Mouse (Mus musculus) adrenal gland, postnatal 10 days (tissue): ENCODE data around the gene H2-M10.2. TPM values are rescaled to one million over a fixed set of nuclear protein-coding genes. Genes with fewer than 3 reads are reported as not detected.

ENCODE experiments used
- DNase-seq: peaks from one replicate; pipeline ENCODE4 v3.0.0; 2021; ENCODE audit warnings: mixed read lengths
- long read RNA-seq, 2 experiments: library from polyadenylated mRNA; stranded (forward); transcript quantifications; one replicate each; pipeline ENCODE4 v2.0.0; 2021
- total RNA-seq, 2 experiments: library from RNA; stranded (reverse); gene quantifications; 2 replicates each; pipeline ENCODE4 v1.2.3; 2021

Gene H2-M10.2
- total RNA-seq: not detected
- long read RNA-seq, experiment 1: 0 reads
- long read RNA-seq, experiment 2: 0 reads

DNA sequence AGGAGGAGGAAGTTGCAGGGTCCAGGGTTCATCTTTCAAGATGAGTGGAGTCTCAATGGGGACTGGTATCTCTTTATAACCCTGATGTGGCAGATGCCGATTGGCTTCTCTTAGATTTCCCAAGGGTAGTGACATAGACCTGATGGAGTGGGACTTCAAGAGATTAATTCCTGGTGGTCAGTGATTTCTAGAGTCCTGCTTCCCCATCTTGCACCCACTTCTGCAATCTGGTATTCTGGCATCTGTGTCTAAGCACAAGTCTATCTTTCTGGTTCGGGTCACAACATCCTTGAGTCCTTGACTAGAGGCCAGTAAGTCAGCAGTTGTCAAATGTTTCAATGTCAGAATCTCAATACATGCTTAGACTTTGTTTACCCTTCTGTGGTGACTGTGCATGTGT is at the start of gene H2-M10.2:
H2-M10.2 (minus strand) TSS at position 101 of the 400 bp plus-strand sequence.
- DNase-seq: no peak

DNA sequence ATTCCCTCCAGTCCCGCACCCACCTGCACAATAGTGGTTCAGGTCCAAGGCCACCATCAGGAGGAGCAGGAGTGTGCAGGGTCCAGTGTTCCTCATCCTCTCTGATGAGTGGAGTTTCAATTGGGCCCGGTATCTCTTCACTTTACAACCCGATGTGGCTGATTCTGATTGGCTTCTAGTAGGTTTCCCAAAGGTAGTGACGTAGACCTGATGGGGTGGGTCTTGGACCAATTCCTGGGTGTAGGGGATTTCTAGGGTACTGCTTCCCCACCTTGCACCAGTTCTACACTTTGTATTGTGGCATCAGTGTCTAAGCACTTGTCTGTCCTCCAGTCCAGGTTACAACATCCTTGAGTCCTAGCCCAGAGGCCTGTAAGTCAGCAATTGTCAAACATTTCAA is 39.8 kb upstream of the H2-M10.2 start, which contains the start of gene H2-M10.1:
H2-M10.1 (minus strand) TSS at position 101 of the 400 bp plus-strand sequence.
- DNase-seq: no peak

DNA sequence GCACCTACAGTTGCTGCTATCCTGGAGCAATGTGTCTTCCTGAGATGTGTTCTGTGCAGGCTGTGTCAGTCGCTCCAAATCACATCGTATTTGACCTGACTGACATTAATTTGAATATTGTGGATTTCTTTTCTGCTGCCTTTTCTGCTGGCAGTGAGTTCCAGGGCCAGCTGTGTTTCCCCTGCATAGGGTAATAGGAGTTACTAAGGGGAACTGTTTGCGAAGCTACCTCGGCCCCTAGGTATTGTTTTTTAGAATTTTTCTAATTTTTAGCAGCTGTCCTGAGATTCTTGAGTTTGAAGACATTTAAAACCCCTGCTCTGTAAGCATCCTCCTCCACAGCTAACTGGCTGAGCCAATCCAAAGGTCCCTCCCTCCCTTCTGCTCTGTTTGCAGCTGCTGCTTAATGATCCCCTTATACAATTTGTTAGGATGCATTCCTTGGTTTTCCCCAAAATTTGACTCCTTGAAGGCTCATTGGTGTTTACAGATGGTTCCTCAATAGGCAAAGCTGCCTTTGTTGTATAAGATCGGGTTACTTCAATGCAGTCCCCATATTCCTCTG is 29.5 kb upstream of the H2-M10.2 start:
- no peak for DNase-seq

DNA sequence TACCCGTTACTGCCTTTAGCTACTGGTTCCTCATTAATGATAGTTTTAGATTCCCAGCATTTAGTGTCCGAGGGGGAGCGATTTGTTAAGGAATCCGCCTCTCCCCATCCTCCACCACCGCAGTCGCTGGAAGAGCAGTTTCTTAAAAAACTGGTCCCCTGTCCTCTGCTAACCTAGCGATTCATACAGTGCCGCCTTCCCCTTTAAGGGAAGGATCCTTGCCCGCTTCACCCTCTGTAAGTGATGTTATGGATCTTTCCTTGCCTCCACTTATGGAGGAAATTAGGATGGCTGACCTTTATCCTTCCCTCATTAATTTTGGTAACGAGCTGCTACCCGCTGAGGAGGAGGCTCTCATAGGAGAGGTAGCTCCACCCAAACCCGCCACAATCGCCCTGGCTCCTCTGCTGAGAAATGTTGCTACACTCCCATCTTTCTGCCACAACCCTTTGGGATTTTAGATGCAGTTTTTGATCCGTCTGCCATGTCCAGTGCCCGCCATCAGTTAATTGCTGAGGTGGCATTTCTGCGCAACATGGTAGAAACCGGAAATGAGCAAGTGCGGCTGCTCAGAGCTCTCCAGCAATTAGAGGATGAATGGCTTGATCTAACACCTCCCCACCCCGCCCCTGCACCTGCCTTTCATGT is 28.9 kb upstream of the H2-M10.2 start:
- peak; percentile 51 for DNase-seq

DNA sequence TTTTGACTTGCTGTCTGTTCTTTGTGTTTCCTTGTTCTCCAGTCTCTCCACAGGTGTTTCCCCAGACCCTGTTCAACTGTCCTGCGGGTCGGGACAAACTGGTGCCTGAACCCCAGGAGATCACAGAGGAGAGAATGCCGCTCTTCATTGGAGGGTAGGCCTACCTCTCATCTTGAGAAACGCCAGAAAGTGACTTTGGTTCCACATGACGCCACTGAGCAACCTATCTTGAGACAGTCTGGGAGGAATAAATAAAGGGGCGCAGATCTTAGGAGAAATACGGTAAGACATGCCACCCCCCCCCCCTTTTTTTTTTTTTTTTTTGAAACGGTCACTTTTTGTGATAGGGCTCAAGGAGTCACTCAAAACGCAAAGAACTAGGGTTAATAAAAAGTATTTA is 28.2 kb upstream of the H2-M10.2 start:
- DNase-seq: no peak

DNA sequence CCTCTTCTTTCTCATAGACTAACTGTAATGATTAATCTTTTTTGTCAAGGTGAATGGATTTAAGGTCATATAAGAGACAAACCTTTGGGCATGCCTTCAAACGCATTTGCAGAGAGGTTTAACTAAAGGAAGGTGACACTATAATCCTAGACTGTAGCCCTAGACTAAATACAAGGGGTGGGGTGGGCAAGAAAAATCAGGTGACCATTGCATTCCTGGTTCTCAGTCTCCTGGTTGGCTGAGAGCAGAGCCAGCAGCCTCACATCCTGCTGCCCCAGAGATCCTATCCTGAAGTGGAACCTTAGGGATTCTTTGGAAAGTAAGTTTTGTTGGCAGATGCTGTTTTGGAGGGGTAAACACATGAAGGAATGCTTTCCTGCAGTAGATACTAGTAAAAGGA is 23.0 kb upstream of the H2-M10.2 start:
- DNase-seq: no peak

DNA sequence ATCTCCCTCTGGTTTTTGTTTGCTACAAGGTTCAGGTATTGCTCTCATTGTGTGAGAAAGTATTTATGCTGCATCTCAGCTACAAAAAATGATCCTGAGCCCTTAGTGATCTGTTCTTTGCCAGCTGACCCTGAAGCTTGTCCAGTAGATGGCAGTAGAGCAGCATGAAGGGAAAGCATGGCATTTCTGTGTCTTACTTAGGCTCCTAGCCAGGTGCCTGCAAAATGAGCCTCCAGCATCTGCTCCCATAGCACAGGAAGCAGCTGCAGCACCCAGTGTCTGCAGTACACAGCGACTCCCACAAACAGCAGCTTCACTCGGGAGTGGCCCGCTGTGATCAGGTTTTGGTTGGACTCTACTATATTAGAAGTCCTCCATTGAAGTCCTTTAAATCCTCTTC is 22.6 kb upstream of the H2-M10.2 start:
- peak; percentile 77 for DNase-seq

DNA sequence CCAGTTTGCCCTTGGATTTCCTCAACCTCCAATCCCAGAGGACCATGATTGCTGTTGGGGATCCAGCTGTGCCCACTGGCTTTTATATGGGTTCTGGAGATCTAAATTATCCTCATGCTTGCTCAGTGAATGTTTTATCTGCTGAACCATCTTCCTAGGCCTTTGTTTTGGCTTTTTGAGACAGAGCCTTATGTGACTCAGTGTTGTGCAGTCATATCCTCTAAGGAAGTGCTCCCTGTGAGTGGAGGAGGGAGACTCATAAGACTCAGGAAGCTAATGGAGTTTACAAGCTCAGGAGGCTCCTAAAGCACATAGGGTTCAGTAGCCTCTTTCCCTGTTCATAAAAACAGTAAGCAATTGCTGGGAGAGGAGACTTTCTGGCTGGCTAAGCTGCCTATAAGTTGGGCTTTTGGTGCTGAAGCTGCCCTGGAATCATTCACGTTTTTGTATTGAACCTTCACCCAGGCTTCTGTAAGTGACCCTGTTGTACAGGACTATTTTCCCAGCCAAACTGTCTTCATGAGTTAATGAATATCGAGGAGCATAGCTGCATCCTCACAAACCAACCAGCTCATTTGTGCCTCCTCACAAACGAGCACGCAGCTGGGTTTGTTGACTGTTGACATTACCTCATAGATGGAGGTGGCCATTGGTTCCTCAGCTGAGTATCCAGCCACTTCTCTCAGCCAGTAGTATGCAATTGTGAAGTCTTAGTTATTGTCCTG is 4.6 kb downstream of the H2-M10.2 start:
- no peak for DNase-seq

DNA sequence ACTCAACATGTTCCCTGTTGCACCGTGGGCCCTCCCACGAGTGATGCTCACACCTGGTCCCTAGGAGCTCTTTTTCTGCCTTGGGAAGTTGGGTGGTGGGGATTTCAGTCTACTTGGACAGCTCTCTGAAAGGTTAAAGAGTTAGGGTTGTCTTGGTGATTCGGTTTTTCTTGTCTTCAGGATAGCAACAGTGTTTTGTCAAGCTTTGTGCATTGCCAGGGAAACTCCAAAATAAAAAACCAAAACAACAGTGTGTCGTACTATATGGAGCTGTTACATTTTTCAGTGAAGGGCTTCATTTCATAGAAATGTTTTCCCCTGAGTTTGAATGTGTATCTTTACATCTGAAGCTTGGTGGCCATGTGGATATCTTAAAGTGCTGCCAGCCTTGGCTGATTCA is 11.5 kb downstream of the H2-M10.2 start:
- DNase-seq: no peak

DNA sequence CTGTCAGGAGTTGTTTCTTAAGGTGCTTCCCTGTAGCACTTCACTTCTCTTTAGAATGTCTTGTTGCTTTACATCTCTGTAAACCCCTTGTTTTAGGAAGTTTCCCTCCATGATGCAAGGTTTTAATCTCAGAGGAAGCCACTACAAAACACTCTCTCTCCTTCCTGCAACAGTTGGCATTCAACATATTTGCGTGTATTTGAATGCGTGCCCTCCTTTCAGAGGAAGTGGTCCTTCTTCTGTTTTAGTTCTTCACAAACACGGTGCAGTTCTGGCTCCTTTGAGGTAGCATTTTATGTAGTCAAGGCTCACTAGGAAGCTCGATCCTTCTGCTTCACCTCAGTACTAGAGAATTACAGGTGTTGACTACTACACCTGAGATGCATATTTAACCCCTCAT is 12.5 kb downstream of the H2-M10.2 start:
- DNase-seq: no peak

DNA sequence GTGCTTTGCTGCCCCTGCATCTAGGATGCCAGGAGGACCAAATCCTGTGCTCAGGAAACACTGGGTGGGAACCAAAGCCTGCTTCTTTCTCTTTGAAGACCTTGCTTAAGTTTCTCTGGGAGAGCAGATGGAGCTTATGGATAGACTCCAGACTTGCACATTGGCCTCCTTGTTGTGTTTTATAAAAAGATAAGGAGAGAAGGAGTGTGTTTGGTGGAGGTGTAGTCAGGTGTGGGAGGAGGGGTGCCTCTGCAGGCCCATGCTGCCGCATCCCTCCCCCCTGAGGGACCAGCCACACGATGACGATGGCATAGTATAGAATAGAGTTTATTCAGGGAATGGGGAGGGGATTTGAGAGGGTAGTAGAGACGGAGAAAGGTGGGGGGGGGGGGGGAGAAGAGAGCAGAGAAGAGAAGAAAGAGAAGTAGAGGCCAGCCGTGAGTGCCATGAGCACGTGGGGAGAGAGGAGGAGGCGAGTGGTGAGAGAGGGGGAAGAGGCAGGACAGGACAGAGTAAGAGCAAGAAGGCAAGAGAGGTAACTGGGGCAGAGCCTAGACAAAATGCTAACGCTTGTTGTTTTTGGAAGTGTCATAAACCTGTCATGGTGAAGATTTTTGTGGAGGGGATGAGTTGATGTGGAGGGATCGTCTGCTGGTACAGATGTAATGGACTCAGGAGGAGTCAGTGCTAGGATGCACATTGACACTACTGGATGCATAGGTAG is 13.5 kb downstream of the H2-M10.2 start:
- DNase-seq: no peak

DNA sequence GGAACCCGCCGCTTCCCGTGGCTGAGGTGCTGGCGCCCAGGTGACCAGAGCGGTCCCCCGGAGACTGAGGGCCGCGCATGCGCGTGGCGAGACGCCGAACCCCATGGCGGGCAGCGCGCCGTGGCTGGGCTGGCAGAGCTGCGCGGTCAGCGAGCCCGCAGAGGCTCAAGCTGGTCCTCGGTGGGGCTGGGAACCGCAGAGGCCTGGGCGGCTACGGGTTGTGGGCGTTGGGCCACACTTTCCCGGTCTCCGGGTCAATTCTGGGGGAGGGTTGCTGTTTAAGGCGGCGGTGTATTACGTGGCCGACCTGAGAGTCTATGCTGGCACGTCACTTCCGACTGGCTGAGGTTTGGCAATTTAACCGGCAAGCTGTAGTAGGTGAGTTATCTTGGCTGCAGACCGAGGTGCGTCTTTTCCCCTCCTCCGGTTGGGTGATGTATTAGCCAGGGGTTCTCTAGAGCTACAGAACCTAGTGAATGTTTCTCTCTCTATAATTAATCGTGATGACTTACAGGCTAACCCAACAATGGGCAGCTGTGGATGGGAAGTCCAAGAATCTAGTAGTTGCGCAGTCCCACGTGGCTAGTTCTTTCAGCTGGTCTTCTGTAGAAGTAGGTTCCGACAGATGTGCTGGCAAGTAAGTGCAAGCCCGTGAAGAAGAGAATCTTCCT is 14.6 kb downstream of the H2-M10.2 start, which contains the start of gene Trim39:
Trim39 (minus strand) TSS at position 662 of the 671 bp plus-strand sequence.
- DNase-seq: no peak

DNA sequence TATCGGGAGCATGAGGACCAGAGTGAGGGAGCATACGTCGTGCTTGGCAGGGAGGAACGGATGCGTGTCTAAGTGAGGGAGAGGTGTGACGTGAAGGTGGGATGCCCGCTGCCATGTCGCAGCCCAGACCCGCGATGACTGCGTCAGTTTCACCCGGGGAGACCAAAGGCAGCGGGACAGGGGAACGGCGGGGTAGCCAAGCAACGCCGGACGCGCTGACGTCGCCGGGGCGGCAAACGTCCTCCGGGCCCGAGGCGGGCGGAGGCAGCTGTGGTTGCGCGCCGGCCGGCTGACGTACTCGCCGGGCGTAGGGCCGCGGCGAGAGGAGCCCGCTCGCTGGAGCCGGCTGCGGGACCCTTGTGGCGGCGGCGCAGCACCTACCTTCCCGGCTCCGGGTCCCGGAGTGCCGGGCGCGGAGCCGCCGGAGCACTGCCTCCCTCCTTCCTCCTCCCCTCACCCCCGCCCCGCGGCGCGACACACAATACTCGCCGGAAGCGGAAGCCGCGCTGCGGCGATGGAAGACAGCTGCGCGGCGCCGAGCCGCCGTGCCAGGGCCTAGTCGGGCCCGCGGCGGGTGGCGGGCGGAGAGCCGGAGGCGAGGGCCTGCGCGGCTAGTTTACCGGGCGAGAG is 15.2 kb downstream of the H2-M10.2 start:
- DNase-seq: peak; percentile 91

DNA sequence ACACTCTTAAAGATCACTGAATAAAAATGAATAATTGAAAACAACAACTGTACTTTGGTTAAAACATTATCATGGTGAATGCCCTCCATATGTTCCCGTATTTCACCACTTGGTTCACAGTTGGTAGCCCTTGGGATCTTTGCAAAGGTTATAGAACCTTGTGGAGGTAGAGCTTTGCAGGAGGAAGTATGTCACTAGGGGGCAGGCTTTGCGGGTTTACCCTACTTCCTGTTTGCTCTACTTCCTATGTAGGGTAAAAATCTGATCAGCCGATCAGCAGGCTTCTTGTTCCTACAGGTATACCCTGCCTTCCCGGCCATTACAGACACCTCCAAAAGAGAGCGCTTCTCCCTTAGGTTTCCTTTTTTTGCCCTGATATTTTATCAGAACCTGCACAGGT is 20.5 kb downstream of the H2-M10.2 start:
- no peak for DNase-seq

DNA sequence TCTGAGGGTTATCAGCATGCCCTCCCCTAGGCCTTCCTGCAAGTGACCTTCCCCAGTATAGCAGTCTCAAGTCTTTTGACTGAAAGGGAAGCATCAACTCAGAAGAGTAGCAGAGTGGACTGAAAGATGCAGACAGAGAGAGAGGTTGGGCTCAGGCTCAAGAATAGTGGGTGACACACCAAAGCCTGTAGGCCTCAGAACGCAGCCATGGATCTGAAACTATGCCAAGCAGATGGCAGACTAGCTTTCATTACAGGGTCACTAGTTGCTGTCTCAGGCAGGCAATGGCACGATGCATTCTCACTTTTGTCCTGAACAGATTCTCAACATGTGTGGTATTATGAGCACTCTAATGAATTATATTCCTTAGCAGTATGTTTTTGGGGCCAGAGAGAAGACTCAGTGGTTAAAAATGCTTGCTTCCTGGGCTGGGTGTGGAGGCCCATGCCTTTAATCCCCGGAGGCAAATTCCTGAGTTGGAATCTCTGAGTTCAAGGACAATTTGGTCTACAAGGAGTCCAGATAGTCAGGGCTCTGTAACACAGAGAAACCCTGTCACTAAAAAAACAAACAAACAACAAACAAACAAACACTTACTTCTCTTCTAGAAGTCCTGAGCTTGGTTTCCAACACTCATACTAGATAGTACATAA is 21.9 kb downstream of the H2-M10.2 start:
- no peak for DNase-seq

DNA sequence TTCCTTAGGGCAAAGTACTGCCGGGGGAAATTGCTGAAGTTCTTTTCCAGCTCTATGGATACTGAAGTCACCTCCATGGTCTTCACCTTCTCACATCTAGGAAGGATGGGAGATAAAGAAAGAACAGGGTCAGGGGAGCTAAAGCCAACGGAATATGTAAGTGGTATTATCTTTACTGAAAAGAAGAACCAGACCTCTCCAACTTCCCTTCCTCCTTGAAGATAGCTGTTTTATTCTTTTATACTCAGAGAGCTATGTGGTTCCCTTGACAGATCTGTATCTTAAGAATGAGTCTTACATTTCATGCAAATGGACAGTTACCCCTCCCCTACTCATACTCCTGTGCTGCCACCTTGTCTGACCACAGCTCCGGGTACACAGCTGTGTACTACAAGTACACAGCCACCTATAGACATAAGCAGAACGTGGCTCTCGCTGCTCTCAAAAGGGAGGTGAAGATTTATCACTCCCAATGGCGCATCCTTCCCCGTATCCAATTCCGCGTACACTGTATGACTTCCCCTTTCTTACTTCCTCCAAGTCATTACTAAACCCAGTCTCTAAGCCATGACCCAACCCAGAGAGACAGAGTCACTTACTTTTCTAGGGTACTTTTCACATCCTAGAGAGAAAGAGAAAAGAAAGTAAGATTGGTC is 24.7 kb downstream of the H2-M10.2 start:
- DNase-seq: no peak

DNA sequence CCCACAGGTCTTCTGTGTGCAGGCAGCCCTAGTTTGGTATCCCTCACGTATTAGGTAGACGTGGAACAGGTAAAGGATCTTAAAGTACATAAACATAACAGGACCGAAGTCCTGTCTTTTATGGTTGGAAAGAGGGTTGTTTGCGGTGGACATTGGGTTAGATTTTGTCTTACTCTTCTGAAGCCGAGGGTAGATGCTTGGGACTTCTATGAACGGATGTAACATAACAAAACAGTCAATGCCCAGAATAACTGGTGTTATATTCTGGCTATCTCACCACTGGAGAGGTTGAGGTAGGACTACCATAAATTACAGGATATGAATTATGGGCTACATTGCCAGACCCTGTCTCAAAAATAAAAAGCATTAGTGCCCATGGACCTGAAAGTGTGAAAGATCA is 28.3 kb downstream of the H2-M10.2 start, which contains the start of gene Rpp21:
Rpp21 (minus strand) TSS at position 101 of the 400 bp plus-strand sequence.
- DNase-seq: no peak

DNA sequence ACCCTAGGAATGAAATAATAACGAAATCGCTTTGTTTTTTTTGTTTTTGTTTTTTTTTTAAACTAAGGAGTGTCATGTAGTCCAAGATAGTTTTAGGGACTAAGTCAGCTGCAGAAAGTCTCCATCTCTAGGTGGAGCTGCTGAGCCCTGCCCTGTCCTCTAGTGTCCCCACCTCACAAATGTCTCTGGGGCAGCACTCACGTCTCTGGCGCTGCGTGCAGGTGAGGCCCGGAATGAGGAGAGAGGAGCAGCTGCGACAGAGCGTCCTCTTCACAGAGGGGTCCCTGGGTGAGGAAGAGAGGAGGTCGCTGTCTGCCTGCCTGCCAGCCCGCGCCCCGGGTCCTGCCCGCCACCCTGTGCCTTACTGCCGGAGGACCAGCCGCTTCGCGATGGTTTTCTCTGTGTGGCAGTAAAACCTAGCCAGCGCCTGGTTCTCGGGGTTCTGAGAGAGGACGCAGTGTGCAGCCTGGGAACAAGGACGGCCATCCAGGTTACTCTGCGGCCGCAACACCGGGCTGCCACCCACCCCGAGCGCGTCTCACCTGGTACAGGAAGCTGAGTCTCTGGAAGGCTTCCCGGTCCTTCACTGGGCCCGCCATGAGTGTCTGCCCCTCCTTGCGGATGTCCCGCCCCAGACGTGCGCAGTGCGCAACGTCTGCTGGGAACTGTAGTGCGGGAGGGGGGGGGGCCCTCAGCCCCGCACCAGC is 28.9 kb downstream of the H2-M10.2 start:
- peak; percentile 87 for DNase-seq

DNA sequence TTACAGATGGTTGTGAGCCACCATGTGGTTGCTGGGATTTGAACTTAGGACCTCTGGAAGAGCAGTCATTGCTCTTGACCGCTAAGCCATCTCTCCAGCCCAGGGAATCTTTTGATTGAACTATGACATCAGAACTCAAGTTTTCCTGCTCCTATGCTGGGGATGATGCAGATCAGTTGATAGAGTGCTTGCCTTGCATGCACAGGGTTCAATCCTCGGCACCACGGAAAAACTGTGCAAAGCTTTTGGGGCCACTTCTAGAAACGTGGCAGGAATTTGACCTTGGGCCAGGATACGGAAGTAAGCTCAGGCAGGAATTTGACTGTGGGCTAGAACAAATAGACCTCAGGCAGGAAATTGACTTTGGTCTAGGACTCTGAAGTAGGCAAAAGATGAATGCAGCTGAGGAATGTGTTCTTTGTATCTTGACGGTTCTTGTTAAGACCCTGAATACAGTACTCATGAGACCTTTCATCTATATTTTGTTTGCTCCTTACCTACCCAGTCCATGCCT is 33.1 kb downstream of the H2-M10.2 start:
- DNase-seq: no peak
